Mouse (Mus musculus) T-cell, adult 2 months (primary cell): ENCODE data around the gene Palmd.

Source experiments
- DNase-seq: peaks from one replicate; pipeline ENCODE4 v3.0.0; 2022; ENCODE audit warnings: low spot score

Palmd gene

DNA sequence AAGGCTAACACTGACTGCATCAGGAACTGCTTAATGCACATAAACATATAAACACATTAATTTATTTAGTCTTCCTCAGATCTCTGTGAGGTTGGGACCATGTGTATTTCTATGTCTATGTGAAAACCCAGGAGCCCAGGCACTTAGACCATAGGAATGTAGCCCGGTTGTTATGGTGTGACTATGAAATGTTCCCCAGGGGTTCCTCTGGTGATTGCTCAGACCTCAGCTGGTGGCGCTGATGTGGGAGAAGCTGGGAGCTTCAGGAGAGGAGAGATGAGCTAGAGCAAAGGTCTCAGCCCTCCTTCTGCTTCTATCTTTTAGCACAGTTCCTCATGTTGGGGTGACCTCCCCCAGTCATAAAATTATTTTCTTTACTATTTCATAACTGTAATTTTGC, 8.4 kb downstream of the Palmd start:
- no peak for DNase-seq

DNA sequence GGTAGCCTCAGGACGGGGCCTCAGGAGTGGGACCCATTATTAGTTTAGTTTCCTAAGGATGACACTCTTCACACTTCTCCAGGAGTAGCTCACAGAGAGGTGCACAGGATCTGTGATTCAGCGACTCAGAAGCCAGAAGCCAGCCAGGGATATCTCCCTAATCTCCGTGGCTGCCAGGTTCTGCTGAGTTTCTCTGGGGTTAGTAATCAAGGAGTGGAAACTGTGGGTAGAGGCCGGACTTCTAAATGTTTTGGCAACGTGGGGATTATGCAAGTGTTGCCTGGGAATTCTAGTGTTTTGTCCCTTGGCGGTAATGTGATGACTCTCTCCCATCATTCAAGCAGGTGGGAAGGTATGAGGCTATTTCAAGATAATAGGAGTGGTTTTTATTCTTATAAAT, 13.7 kb downstream of the Palmd start:
- no peak for DNase-seq

DNA sequence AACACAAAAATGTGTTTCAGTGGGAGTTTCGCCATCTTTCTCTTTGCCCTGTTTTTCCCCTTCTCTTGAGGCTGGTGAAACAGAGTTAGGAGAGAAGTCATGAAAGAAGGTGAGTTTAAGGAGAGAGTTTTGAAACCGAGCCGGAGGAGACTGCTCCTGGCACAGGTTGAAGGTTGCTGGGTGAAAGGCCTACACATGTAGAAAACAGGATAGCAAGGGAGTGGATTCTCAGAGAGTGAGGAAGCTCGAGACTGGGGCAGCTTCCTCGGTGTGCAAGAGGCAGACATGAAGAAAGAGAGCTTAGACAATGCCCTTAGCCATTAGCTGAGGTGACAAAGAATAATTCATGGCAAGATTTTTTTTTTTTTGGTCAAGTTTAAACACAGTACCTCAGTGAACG, 15.4 kb downstream of the Palmd start:
- DNase-seq: no peak

DNA sequence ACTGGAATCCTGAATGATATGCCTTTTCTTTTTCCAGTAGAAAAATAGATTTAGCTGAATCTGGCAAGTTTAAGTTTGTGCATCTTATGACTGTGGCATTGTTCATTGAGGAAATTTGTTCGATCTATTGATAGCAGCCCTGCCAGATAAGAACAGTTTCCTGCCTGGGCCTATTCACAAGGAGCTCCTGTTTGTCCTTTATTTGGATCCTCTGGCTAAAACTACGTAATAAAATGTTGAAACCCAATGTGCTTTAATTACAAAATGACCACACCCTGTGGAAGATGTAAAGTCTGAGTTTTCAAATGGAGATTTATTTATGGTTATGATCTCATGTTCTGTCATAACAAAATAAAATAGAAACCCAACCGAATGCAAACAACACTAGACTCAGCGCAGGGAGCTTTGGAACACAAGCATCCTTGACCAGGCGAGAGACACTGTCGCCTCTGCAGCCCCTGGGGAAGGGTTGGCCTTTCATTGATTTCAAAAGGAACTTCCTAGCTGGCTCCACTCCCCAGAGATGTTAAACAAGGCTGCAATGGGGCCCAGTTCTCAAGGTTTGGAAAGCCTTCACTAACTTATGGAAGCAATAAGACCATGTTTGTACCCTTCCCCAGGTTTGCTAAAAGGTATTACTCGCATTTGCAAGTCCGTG, 16.4 kb downstream of the Palmd start:
- DNase-seq: no peak

DNA sequence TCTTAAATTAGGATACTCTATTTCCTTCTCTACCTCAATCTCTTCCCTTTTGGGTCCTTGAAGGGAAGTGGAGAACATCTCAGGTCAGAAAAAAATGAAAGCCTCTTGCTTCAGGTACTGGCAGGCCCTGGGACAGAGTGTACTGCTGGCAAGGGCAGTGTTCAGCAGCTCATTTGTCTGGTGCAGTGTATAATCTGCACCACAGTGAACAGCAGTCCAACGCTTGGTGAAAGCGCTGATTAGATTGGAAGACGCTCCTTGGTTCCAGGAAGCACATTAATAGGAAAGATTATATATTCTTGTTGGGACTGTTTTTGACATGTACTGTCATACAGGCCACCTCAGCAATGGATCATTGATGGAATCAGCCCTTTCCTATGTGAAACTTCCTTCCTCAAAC, 17.3 kb downstream of the Palmd start:
- no peak for DNase-seq

DNA sequence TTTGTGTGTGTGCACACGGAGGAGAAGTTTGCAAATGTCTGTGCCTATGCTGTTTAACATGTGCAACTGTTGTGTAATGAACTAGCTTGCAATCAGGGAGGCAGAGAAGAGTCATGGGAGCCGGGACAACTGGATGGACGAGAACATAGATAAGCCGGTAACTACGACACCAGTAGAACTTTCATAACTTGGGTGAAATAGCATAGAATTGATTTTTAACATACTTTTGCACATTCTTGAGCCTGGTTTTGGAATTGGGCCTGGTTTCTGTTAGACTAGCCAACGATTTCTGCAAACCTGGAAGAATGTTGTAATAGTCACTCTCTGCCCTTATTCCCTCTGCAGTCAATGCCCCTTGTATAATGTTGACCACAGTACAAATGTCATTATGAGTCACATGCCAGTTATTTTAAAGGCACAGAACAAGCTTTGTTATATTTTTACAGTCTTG, 18.1 kb downstream of the Palmd start:
- no peak for DNase-seq

DNA sequence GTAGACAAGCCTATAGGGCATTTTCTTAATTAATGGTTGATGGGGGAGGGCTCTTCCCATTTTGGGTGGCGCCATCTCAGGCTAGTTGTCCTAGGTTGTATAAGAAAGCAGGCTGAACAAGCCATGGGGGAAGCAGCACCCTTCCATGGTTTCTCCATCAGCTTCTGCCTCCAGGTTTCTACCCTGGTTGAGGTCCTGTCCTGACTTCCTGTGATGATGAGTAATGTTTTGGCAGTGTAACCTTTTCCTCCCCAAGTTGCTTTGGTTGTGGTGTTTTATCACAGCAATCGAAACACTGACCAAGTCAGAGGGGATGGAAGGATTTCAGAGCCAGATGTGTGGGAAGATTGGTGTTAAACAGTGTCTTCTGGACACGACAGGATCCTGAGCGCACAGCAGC, 22.3 kb downstream of the Palmd start:
- DNase-seq: no peak

DNA sequence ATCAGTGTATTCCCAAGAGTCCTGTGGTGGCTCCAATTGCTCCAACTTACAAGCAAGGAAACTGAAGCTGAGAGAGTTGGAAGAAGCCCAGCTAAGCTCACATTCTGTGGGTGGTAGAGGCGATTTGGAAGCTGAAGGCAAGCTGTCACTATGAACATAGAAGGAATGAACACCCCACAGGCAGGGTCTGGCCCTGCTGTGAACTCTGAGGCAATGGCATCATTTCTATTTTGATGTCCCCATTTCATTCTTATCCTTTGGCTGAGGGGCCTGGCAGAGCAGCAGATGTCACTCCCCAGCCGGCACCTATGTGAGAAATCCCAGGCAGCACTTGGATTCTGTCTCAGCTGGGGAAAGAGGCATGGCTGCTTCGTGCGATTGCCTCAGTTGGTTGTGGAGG, 25.4 kb downstream of the Palmd start:
- no peak for DNase-seq

DNA sequence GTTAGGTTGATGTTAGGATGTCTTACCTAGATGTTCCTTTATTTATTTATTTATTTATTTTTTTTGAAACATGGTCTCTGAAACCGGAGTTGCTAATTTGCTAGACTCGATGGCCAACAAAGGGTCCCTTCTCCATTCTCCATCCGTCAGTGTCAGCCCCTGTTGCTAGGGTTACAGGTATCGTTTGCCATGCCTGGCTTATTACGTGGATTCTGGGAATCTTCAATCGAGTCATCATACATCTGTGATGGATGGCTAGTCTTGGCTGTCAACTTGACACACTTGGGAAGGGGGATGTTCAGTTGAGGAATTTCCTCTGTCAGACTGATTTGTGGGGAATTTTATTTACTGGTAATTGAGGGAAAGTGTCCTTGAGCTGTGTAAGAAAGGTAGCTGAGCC, 26.0 kb downstream of the Palmd start:
- DNase-seq: no peak

DNA sequence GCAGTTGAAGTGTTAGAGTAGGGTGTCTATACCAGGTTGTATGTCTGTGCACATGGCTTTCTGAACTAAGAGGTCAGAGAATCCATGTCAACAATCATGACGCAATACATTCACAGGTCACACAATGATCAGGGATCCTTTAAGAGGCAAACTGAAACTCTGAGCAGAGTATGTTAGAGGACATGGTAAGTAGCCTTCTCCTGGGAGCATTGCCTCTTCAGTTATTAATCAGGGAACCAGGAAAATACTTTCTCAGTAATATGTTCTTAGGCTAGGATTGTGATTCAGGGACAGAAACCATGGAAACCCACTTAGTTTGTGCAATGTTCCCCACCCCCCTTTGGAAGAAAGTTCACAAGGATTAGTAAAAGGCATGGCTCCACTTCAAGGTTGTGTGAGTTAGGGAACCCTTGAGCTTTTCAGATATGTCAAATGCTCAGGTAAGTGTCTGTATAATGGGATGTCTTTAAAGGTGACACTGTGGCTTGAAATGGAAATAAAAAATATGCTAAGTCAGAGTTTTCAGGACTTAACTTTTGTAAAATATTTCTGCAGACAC, 27.1 kb downstream of the Palmd start:
- no peak for DNase-seq

DNA sequence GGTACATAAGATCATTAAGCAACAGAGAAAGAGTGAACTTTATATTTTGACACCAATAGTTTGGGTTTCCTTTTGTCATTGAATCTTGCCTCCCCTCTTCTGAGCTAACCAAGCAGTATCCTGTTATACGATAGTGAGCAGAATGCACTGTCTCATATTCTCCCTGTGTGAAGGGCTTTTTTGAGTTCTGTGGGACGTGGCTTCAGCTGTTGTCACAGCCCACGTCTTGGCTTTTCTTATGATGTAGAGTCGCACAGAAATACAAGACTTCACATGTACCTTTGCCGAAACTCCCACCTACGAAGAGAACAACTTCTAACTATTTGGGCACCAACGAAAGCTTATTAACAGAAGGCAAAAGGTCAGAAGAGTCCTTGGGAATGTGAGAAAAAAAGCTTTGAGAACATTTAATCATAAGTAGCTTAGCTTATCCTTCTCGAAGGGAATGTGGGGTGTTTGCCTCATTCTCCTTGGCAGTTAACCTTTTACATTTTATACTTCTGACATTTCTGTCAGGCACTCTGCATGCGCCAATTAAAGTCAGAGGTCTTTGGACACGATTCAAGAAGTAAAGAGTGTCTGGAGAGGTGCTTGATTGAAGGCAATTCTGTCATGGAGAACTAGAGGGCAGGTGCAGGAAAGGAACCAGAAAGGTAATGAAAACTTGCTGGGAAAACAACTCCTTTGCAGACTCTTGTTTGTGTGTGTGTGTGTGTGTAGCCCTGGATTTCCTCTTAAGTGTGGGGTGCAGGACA, 27.8 kb downstream of the Palmd start:
- no peak for DNase-seq

DNA sequence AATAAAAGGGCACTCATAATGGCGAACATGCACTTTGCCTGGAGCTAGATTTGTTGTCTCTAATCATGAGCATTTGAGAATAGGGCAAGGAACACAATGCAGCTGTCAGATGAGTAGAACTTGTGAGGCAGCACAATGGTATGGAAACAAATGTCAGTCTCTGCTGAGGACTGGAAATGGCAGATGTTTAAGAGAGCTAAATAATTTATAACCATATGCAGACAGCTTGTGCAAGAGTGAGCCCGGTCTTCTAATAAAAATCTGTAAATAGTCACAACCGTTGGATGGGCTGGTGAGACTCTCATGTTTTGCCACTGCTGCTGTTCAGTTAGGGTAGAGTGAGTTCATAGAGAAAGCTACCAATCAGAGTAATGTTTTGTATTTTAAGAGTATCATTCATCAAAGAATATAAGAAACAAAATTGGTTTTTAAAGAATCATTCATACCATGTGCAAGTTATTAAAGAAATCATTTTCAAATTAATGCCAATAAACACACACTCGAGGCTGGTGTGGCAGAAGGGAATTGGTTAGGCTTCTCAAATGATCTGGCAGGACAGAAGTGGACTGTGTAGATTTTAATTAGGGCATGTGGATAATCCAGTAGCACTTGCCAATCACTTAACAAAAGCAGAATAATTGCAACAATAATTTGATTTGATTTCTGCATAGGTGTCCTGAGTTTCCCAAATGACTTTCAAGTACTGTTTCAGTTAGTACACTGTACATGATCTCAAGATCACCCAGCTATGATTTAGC, 31.7 kb downstream of the Palmd start:
- no peak for DNase-seq

DNA sequence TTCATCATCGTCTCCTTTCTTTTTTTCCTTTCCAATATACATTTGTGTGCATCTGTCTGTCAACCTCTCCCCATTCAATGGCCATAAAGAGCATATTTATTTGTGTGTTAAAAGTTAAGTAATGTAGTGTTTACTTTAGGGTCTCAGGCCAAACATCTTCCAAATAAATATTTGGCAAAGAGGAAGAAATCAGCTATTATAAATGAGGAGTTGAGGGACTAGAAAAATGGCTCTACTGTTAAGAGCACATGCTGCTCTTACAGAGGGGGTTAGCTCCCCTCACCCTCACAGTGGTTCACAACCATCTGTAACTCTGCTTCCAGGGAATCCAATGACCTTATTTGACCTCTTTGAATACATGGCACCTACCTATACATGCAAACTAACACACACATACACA, 35.6 kb downstream of the Palmd start:
- DNase-seq: no peak

DNA sequence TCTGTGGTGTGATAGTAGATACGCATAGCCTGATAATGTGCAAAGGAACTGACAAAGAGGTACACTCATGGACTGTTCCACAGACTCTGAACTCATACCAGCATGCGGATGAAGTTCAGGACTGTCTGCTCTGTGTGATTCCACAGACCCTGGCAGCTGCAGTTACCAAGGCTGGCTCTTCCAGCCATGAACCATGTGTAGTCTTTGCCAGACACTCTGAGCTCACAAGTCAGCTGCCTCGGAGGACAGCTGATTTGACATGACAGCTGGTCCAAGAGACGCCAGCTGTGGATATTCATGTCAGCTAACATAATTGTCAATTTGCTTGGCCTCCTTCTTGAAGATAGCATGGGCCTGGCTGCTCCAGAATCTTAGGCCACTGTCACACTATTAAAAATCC, 39.8 kb downstream of the Palmd start:
- DNase-seq: no peak

DNA sequence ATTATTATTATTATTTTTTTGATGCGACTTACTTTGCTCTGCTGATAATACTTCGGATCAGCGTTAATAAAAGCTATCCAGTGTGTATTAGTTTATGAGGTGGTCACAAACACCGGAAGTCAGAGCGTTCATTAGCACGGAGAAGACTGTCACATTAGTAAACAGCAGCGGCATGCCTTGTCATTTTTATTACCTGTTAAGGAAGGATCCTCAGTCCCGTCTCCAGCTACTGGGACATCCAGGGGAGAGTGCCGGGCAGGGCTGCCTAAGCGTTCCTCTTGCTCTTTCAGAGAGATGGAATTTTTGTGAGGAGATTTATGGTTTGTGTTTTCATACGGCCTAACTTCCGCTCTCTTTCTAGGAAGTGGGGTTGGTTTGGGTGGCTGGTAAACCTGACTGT, 45.7 kb downstream of the Palmd start:
- no peak for DNase-seq

DNA sequence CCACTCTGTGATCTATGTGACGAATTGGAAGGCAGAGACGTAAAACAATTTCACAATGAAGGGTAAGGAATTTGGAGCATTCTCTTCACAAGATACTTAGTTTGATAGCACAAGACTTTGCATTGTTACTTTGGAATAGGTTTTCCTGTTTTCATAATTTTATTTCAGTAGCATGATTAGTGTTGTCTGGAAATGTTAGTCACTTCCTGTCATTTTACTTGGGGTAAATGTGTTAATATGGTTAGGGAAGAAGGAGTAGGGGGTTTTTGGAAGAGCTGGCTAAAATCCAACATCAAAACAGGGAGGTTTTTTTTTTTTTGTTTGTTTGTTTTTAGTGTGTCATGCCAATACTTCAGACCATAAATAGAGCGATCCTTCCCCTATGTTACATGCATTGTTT, 47.3 kb downstream of the Palmd start:
- no peak for DNase-seq

DNA sequence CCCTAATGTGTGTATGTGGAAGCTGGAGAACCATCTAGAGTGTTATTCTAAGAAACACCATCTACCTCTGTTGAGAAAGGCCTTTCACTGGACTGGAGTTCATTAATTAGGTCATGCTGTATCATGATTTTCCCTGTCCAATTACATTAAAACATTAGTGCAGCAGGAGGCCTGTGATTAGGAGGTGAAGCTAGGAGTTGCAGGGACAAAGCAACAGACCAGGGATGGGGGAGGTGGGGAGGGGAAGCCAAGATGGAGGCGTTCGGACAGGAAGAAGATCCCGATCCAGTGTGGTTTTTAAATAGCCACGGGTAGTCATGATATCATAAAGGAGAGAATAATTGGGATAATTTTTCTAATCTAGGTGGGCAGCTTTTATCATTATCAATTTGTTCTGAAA, 51.8 kb downstream of the Palmd start:
- no peak for DNase-seq

DNA sequence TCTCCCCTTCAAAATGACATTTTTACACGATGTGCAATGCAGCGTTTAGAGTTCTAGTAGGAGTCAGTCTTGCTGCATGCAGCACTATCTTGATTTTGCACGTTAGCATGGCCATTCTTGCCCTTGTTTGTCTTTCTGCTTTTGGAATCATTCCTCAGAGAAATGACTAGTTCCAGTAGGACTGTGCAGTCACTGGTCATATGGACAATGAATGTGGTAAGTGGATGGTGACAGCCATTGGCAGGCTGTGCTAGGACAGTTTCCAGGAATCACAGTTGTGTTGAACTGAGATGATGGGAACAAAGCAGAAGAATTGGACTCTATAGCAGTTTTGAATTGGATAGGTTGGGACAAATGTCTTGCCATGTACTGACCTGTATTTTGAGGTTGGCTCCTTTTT, 53.9 kb downstream of the Palmd start:
- no peak for DNase-seq

DNA sequence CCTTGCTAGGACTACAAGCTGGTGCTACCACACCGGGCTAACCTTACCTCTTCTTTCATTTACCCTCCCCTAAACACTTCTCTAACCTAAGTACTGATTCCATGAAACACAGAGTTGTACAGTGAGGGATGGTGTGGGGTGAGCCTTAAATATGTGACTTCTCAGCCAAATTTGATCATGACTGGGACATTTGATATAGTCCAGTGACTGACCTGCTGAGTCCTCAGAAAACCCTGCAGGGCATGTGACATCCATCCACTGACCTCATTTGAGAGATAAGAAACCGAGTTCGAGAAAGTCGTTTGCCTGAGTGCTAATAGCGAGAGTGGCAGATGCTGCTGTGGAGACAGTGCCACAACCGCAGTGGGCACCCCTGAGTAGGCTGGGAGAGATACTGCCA, 54.4 kb downstream of the Palmd start:
- DNase-seq: no peak

DNA sequence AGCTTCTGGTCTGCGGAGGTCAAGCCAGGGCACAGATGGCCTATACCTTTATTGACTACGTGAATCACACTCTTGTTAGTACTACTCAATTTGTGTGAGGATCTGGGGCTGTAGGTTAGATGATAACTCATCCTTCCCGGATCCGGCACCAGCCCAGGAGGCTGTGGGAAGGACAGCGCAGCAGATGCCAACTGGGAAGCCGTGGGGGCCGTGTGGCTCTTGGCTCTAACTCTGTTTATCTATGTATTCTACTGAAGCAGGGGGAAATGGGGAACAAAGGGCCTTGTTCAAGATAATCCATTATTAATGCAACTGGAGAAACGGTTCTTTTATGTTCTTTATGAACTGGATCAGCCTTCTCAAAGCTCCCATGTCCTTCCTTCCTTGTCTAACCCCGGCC, 62.2 kb downstream of the Palmd start:
- DNase-seq: no peak

DNA sequence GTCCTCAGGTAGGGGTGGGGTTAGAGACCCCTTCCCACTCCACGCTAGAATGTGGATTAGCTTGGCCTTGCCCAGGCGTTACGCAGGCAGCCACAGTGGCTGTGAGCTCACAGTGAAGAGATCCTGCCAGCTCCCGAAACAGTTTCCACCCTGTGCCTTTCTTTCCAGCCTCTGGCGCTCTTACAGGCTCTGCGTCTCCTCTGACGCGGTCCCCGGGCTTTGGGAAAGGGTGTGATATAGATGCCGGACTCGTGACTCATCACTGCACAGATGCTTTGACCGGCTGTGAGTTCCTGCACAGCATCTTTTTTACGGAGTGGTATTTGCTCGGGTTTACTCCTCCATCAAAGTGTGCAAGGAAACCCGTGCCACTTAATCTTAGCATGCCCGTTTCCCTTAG, 62.9 kb downstream of the Palmd start:
- DNase-seq: no peak

DNA sequence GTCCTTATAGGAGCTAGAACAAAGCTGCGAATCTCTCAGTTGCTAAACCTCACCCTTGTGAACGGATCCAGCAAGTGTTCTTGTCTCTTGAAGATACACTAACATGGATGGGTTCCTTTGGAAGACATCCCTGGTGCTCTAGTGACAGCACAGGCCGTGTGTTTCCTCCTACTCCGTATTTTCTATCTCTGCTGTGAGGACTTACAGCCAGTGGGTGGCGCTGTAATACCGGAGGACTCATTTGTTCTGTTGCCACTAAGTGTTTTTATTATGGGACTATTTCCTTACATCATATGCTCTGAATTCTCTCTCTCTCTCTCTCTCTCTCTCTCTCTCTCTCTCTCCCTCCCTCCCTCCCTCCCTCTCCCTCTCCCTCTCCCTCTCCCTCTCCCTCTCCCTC, 64.6 kb downstream of the Palmd start:
- no peak for DNase-seq

DNA sequence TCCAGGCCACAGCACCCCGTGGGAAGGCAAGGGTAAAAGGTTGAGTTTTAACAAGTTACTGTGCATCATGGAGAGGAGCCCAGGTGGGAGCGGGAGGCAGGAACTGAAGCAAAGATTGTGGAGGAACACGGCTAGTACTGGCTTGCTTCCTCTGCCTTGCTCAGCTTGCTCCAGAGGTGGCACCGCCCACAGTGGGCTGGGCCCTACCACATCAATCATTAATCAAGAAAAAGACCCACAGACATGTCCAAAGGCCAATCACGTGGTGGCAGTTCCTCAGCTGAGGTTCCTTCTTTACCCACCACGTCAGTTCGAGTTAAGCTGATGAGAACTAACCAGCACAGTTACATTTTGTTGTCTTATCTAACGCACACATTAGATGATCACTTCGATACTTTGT, 75.9 kb downstream of the Palmd start:
- no peak for DNase-seq
